Mouse (Mus musculus): ENCODE measurements around the gene Cacng3. TPM values are rescaled to one million over a fixed set of nuclear protein-coding genes. Genes with fewer than 3 reads are reported as not detected.

Cacng3 gene
- polyA plus RNA-seq, 2 experiments = 0.06 TPM; not detected in 1

DNA sequence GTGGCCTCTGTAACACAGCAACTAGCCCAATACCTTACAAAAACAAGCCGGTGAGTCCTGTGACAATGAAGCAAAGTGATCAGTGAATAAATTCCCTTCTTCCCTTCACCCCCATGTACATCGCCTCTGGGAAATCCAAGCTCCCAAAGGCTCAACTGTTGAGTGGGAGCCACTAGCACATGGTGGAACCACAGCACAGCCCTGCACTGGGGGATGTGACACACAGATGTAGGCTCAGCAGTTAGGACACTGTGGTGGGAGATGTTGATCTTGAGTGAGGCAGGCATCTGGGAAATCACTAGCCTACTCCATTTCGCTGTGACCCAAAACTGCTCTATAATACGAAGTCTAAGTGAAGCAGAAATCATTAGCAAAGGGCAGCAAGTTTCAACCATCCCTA is 48.2 kb downstream of the Cacng3 start:
- Histone ChIP-seq H3K36me3 (ENCODE audit: control insufficient read depth, insufficient read depth, low read length) (no peaks in the 10 kb centered on the region), H3K4me2 (replicated peaks; ENCODE audit: low read depth, low read length, severe bottlenecking) (no peak overlapping the region), H3K4me1 (ENCODE audit: control insufficient read depth, insufficient read depth, low read length) (no peaks in the 10 kb centered on the region), H3K27ac (replicated peaks; ENCODE audit: low read depth, low read length) (no peak overlapping the region), H3K9ac (ENCODE audit: low read depth, low read length, severe bottlenecking) (no peak overlapping the region), H3K27me3 (ENCODE audit: control insufficient read depth, insufficient read depth, low read length) (no peaks in the 10 kb centered on the region), H3K9me3 (ENCODE audit: control insufficient read depth, low read length) (no peaks in the 10 kb centered on the region), H3K4me3 (replicated peaks; ENCODE audit: low read length) (no peak overlapping the region)
- ATAC-seq (ENCODE audit: low FRiP score, low read depth) (no peak), DNase-seq (ENCODE audit: low spot score) (no peak)
- TF ChIP-seq POLR2A (IDR thresholded peaks at IDR 0.05; ENCODE audit: borderline replicate concordance, extremely low read depth, insufficient read depth, insufficient read length) = no peak
- 84% methylated on average over 4 of the region's 4 CpGs for WGBS

DNA sequence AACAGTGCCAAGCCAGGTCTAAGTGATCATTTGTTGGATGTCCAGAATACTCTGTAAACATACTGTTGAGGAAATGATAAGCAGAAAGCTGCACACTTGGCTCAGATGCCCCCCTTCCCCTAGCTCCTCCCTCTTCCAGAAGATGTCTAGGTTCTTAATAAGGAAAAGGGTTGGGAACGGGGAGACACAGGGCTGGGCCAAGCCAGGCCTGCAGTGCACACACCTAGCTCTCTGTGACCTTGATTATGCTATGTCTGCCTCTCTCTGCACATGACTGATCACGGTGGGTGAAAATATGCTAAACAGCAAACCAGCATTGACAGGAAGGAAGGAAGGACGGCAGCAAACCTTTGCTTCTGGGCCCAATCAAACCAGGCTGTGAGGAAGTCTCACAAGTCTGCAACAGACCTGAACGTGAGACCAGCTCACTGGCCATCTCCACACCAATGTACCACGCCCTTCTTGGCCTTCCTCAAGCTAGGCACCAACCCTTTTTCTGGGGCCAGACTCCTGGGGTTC is 53.1 kb downstream of the Cacng3 start:
- DNase-seq (ENCODE audit: low spot score) (no peak), ATAC-seq (ENCODE audit: low FRiP score, low read depth) (no peak)
- Histone ChIP-seq H3K4me1 (ENCODE audit: control insufficient read depth, insufficient read depth, low read length) (no peaks in the 10 kb centered on the region), H3K27me3 (ENCODE audit: control insufficient read depth, insufficient read depth, low read length) (no peaks in the 10 kb centered on the region), H3K4me2 (replicated peaks; ENCODE audit: low read depth, low read length, severe bottlenecking) (no peak overlapping the region), H3K9me3 (ENCODE audit: control insufficient read depth, low read length) (no peaks in the 10 kb centered on the region), H3K4me3 (replicated peaks; ENCODE audit: low read length) (no peak overlapping the region), H3K36me3 (ENCODE audit: control insufficient read depth, insufficient read depth, low read length) (no peaks in the 10 kb centered on the region), H3K9ac (ENCODE audit: low read depth, low read length, severe bottlenecking) (no peak overlapping the region), H3K27ac (replicated peaks; ENCODE audit: low read depth, low read length) (no peak overlapping the region)
- TF ChIP-seq POLR2A (IDR thresholded peaks at IDR 0.05; ENCODE audit: borderline replicate concordance, extremely low read depth, insufficient read depth, insufficient read length) = no peak
- WGBS = 46% methylated on average over 5 of the region's 5 CpGs

DNA sequence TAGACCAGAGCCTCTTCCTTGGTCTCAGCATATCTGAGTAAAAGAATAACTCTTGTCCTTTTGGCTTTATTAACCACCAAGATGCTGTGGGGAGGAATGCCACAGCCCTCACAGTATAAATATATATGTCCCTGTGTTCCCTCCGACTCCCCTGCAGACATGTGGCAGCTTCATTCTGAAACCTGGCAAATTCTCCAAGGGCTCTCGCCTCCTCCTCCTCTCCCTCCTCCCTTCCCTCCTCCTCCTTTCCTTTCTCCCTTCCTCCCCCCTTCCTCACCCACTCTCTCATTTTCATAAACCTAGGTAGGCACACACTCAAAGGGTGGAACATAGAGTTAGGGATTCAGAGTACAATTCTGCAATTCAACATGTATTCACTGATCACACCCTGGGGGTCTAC is 56.1 kb downstream of the Cacng3 start:
- 79% methylated on average over 2 of the region's 2 CpGs for WGBS
- no peak overlapping the region for H3K4me3 ChIP-seq (replicated peaks; ENCODE audit: low read length)
- no peak for ATAC-seq (ENCODE audit: low FRiP score, low read depth)

DNA sequence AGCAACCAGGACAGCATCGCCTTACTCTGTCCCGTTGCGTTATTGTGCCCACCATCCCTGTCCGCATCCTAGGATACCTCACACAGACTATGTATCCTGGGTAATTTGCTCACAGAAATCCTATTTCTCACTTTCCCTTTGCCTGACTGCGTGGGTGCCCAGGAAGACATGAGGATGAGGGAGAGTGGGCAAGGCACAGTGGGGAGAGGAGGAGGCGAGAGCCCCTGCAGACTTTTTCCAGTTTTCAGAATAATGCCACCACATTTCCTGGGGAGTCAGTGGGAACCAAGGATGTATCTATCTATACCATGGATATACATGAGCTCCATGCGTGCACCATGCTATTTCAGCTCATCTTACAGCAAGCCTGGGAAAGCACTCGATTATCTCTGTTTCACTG is 57.9 kb downstream of the Cacng3 start:
- Histone ChIP-seq H3K9ac (ENCODE audit: low read depth, low read length, severe bottlenecking) (no peak overlapping the region), H3K27me3 (ENCODE audit: control insufficient read depth, insufficient read depth, low read length) (no peaks in the 10 kb centered on the region), H3K4me1 (ENCODE audit: control insufficient read depth, insufficient read depth, low read length) (no peaks in the 10 kb centered on the region), H3K27ac (replicated peaks; ENCODE audit: low read depth, low read length) (no peak overlapping the region), H3K4me2 (replicated peaks; ENCODE audit: low read depth, low read length, severe bottlenecking) (no peak overlapping the region), H3K9me3 (ENCODE audit: control insufficient read depth, low read length) (no peaks in the 10 kb centered on the region), H3K4me3 (replicated peaks; ENCODE audit: low read length) (no peak overlapping the region), H3K36me3 (ENCODE audit: control insufficient read depth, insufficient read depth, low read length) (no peaks in the 10 kb centered on the region)
- 89% methylated on average over 8 of the region's 8 CpGs for WGBS
- no peak for TF ChIP-seq POLR2A (IDR thresholded peaks at IDR 0.05; ENCODE audit: borderline replicate concordance, extremely low read depth, insufficient read depth, insufficient read length)
- ATAC-seq (ENCODE audit: low FRiP score, low read depth) (no peak), DNase-seq (ENCODE audit: low spot score) (no peak)

More for the DNA sequence above, 56.1 kb downstream of the Cacng3 start:
- no peaks in the 10 kb centered on the region for H3K4me1 ChIP-seq (ENCODE audit: control insufficient read depth, insufficient read depth, low read length)
- H3K27me3 ChIP-seq (ENCODE audit: control insufficient read depth, insufficient read depth, low read length) = no peaks in the 10 kb centered on the region
- no peak overlapping the region for H3K4me2 ChIP-seq (replicated peaks; ENCODE audit: low read depth, low read length, severe bottlenecking)
- no peaks in the 10 kb centered on the region for H3K9me3 ChIP-seq (ENCODE audit: control insufficient read depth, low read length)
- no peak for DNase-seq (ENCODE audit: low spot score)
- no peak overlapping the region for H3K27ac ChIP-seq (replicated peaks; ENCODE audit: low read depth, low read length)
- no peak for TF ChIP-seq POLR2A (IDR thresholded peaks at IDR 0.05; ENCODE audit: borderline replicate concordance, extremely low read depth, insufficient read depth, insufficient read length)
- H3K36me3 ChIP-seq (ENCODE audit: control insufficient read depth, insufficient read depth, low read length) = no peaks in the 10 kb centered on the region
- no peak overlapping the region for H3K9ac ChIP-seq (ENCODE audit: low read depth, low read length, severe bottlenecking)

DNA sequence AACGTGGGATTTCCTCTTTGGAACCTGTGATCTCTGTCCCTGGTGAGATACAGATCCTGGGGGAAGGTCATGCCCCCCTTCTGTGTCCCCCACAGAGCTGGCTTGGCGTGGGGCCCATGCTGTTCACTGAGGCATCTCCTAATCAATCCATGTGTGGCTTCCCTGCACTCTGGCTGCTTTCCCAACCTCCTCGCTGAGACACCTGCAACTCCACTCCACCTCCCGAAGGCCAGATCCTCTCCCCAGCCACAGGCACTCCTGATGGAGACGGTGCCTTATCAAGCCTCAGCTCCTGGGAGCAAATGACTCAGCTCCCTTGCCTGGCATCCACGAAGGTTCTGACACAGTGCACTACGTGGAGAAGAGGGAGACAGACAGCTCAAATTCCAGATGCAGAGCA is 58.6 kb downstream of the Cacng3 start:
- Histone ChIP-seq H3K36me3 (ENCODE audit: control insufficient read depth, insufficient read depth, low read length) (no peaks in the 10 kb centered on the region), H3K9me3 (ENCODE audit: control insufficient read depth, low read length) (no peaks in the 10 kb centered on the region), H3K4me3 (replicated peaks; ENCODE audit: low read length) (no peak overlapping the region), H3K4me1 (ENCODE audit: control insufficient read depth, insufficient read depth, low read length) (no peaks in the 10 kb centered on the region), H3K4me2 (replicated peaks; ENCODE audit: low read depth, low read length, severe bottlenecking) (no peak overlapping the region), H3K27me3 (ENCODE audit: control insufficient read depth, insufficient read depth, low read length) (no peaks in the 10 kb centered on the region), H3K9ac (ENCODE audit: low read depth, low read length, severe bottlenecking) (no peak overlapping the region), H3K27ac (replicated peaks; ENCODE audit: low read depth, low read length) (no peak overlapping the region)
- WGBS = 39% methylated on average over 7 of the region's 7 CpGs
- TF ChIP-seq POLR2A (IDR thresholded peaks at IDR 0.05; ENCODE audit: borderline replicate concordance, extremely low read depth, insufficient read depth, insufficient read length) = no peak
- DNase-seq (ENCODE audit: low spot score) (no peak), ATAC-seq (ENCODE audit: low FRiP score, low read depth) (no peak)

DNA sequence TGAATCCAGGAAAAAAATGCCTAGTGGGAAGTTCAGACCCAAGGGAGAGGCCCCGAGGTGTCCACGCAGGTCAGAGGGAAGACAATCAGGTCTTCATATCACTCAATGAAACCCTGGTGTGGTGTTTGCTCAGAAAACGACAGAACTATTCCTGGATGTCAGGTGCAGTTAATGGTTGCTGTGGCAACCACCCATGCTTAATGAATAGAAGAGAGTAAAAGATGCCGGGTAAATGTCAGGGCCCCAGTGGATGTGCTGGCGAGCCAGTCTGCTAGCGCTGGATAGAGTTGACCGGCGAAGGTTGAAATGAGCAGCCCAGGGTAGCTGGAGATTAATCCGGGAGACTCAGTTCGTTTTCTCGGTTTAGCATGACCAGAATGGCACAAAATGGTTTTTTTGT is 65.0 kb downstream of the Cacng3 start:
- Histone ChIP-seq H3K9ac (ENCODE audit: low read depth, low read length, severe bottlenecking) (no peak overlapping the region), H3K27me3 (ENCODE audit: control insufficient read depth, insufficient read depth, low read length) (no peaks in the 10 kb centered on the region), H3K9me3 (ENCODE audit: control insufficient read depth, low read length) (no peaks in the 10 kb centered on the region), H3K27ac (replicated peaks; ENCODE audit: low read depth, low read length) (no peak overlapping the region), H3K36me3 (ENCODE audit: control insufficient read depth, insufficient read depth, low read length) (no peaks in the 10 kb centered on the region), H3K4me2 (replicated peaks; ENCODE audit: low read depth, low read length, severe bottlenecking) (no peak overlapping the region), H3K4me3 (replicated peaks; ENCODE audit: low read length) (no peak overlapping the region), H3K4me1 (ENCODE audit: control insufficient read depth, insufficient read depth, low read length) (no peaks in the 10 kb centered on the region)
- 81% methylated on average over 11 of the region's 11 CpGs for WGBS
- TF ChIP-seq POLR2A (IDR thresholded peaks at IDR 0.05; ENCODE audit: borderline replicate concordance, extremely low read depth, insufficient read depth, insufficient read length) = no peak
- DNase-seq (ENCODE audit: low spot score) (no peak), ATAC-seq (ENCODE audit: low FRiP score, low read depth) (no peak)

Measured in limb, embryonic 14.5 days (tissue).